Mouse (Mus musculus): Measurements from ENCODE around the gene D630003M21Rik.

DNA sequence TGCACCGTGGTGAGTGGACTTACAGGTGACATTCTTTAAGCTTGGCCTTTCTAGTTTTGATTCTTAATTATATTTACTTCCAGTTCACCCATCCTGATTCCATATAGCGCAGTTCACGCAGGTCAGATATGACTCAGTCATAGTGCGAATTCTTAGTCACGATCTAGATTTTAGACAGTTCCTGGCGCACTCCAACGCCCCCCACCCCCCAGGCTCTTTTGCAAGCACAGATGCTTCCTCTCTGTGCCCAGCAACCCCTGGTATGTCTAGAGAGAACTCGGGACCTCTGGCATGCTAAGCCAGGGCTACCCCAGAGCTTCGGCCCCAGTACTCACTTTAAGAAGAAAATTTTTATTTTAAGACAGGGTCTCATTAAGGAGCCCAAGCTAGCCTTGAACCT, 72.5 kb downstream of the D630003M21Rik start:
- no peak for TF ChIP-seq CTCF (IDR thresholded peaks at IDR 0.05; ENCODE audit: low read depth)
- no peak for TF ChIP-seq EP300 (IDR thresholded peaks at IDR 0.05; ENCODE audit: low read depth)
